Mouse (Mus musculus) G1E (cell line): ENCODE measurements around the gene Nsun2.

Experiments
- CTCF ChIP-seq: IDR thresholded peaks from 2 replicates; pipeline ENCODE4 v1.5.1; 2012; ENCODE audit warnings: low read depth, low read length, inconsistent platforms, mixed read lengths
- GATA1 ChIP-seq: IDR thresholded peaks from 2 replicates; pipeline ENCODE4 v1.6.1; 2012; ENCODE audit warnings: borderline replicate concordance, low read length, inconsistent platforms, mixed read lengths
- GATA2 ChIP-seq: IDR thresholded peaks from 2 replicates; pipeline ENCODE4 v1.6.1; 2012; ENCODE audit warnings: low read depth, low read length, inconsistent platforms, borderline replicate concordance

GRCm38 (mm10) chr13:69633551-69633950 is 100.0 kb downstream of the Nsun2 start:
- TF ChIP-seq CTCF (no peak), GATA1 (no peak), GATA2 (no peak)
